Mouse (Mus musculus) monocyte, adult 2 months (primary cell): ENCODE results near the gene Jarid2.
A peak's percentile ranks its signal among the peaks of the same experiment; 100 is the strongest.

Experiments used
- DNase-seq, 2 experiments: peaks; one replicate each; pipeline ENCODE4 v3.0.0; 2022; ENCODE audit warnings: low spot score in 2 of 2, low read depth in 1 of 2

The Jarid2 gene

DNA sequence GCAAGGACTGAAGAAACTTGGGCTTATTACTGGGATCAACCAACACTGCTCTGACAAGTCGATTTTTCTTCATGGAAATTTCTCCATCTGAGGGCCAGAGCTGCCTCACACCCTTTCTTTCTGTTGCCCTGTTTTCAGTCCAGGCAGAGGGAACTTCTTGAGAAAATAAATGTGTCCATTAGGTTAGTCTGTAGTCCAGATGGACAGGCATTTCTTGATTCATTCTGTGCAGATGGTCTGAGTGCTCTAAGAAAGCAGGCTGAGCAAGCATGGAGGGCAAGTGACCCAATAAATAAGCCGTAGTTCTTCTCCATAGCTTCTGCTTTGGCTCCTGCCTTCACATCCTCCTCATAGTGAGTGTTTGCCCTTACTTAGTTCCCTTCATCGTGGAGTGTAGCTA, 46.1 kb downstream of the Jarid2 start:
- DNase-seq = no peak

DNA sequence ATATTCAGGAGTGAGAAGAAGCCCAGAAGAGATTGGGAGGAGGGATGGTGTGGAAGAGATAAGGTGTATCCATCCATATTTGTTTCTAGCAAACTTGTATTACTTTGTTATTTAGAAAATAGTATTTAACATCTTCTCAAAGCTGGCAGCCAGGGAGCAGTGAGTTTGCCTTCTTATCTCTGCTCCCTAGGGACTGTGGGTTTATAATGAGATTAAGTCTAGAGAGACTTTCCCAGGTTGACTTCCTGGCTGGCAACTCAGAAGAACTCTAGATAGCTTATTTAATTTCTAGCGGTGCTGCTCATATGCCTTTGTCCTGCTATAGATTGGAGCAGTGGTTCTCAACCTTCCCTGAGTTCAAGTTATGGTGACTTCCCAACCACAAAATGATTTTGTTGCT, 51.2 kb downstream of the Jarid2 start:
- DNase-seq = no peak

DNA sequence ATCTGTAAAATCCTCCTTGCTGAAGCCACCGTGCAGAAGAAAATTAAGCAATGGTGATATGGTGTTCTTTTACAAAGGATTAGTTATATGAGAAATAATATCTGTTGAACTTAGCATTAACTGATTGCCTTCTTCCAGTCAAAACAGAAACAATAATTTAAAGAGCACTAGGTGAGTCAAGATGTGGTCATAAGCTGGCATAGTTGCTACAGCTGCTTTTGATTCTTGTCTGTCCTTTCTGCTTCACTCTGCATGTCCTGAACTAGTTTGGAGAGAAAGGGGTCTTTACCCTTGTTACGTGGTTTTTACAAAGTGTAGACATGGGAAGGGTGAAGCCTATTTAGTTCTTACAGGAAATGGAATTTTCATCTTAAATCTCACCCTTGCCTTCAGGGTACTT, 51.9 kb downstream of the Jarid2 start:
- DNase-seq = no peak

DNA sequence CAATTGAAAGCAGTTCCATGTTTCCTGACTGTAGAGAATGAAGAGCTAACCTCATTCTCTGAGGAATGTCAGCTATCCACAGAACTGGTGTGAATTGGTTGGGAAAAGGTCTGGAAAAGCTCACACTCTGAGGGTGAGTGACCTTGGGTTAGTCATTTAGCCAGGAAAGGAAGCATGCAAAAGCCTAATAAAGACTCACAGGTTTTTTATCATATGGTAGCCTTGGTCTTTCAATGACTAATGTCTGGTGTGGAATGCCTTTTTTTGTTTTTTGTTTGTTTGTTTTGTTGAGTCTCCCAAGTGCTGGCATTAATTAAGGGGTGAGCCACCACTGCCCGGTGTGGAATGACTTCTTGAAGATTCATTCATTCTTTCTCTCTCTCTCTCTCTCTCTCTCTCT, 55.3 kb downstream of the Jarid2 start:
- no peak for DNase-seq

DNA sequence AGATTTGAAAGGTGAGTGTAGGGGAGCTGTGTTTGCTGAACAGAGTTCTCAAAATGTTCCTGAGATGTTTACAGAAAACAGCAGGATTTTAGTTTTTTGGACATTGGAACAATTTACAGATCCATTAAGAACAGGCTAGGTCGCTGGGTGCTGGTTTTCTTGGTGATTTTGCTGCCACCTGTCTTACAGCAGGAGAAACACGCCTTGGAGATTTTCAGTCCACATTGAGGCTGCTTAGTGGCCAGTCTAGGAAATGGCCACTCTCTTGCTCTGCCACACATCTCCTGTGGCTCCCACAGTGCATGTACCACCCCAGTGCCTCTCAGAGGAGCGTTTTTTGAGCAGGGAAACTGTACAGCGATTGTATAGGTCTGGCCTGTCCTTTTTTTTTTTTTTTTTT, 57.0 kb downstream of the Jarid2 start:
- no peak for DNase-seq

DNA sequence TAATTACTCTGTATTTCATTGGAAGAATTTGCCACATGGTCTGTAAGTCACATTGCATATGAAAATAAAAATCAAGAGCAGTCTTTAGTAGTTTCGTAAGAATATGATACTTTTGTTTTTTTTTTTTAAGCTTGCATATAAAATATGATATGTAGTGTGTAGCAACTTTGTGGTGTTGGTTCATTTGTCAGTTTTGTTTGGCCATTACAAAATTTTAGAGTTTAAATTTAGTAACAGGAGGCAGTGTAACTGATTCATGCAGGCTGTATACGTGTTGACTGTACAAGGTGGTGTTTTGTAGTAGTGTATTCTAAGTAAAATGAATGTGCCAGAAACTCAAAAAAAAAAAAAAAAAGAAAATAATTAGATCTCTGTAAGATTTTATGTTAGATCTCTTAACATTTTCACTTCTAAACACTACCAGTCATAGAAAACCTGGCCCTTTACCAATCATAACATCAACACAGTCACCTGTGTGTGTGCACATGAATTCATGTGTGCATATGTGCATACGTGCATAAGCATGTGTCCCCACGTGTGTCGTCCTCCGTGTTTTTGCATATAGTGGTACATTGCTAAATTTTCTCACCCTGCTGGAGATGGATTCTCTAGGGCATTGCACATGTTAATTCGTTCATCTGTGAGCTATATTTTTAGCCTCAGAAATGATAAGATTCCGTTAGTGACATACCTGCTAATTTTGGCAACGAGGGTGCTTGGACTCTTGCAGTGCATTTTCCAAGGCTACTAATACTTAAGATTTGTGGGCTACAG, 59.3 kb downstream of the Jarid2 start:
- no peak for DNase-seq

DNA sequence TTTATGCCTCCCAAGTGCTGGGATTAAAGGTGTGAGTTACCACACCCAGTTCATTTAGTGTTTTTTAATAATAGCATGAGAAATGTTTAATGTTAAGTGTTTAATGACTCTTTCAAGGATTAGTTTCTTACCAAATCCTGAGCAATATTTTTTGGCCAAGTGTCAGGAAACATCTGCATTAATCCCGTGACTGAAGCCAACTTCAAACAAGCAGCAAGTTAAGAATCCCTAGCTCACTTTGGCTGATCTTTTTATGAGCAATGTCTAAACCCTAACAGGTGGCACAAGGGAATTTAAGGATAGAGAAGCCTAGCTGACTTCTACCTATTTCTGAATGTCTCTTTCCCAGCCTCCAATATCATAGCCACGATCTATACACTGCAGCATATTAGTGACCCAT, 60.7 kb downstream of the Jarid2 start:
- DNase-seq = no peak

DNA sequence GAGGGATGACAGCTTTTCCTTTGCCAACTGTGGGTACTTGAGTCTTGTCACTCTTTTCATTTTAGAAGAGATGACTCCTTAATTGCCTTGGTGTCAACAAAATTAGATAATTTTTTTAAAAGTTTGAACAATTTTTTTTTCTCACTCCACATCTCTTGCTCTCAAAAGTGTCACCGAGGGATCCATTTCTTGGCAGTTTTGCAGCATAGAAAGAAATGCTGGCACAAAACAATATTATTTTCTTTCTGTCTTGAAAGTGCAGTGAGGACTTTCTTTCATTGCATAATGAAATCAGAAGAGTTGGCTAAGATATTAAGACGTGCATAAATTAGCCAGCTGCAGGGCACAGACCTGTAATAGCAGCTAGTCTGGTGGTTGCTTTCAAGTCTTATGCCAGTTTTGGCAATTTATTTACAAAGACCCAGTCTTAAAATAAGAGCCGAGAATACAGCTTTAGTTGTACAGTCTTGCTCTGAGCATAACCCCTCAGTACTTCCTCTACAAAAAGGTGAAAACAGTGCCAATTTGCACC, 63.2 kb downstream of the Jarid2 start:
- DNase-seq = no peak

DNA sequence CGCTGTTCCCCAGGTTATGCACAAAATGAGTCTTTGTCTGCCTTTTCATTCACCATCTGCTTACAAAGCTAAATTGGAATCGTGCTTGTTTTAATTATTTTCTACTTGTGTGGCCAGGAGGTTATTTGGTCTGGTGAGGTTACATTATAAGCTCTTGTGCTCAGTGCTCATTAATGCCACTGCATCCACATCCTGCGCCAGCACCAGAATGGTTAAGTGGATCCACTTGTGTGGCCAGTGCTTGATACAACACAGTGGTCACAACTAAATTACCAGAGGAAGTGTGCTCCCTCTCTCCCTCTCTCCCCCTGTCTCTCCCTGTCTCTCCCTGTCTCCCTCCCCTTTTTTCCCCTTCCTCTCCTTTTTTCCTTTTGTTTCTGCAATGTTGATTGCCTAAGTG, 66.6 kb downstream of the Jarid2 start:
- no peak for DNase-seq

DNA sequence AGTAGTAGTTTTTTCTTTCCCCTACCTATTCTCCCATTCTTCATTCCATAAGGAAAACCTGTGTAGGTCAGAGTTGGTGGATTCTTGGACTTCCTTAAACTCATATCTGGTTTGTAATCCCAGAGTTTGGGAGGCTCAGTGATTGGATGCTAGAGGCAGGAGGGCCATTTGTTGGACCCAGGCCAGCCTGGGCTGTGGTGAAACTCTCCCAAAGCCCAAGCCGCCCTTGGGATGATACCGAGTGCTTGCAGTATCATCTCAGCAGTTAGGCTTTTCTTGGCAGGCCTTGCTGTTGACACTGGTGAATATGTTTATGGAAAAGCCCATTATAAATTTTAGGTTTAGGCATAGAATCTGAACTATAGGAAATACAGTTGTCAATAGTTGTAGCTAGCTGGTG, 67.5 kb downstream of the Jarid2 start:
- no peak for DNase-seq

DNA sequence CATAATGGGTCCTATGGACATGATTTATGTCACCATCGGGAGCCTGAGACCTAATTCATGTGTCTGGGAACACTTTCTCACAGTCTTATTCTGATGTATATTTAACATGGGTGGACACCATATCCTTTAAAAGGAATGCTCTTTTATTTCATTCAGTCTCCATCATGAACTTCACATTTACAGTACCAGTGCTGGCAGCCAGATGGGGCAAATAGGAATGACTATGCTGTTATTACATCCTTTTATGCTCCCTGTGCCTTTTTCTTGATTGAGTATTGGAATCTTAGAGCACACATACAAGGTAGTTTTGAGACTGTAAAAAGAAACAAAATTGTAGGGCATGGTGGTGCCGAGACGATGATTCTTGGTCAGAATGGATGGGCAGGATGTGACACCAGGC, 69.0 kb downstream of the Jarid2 start:
- no peak for DNase-seq

DNA sequence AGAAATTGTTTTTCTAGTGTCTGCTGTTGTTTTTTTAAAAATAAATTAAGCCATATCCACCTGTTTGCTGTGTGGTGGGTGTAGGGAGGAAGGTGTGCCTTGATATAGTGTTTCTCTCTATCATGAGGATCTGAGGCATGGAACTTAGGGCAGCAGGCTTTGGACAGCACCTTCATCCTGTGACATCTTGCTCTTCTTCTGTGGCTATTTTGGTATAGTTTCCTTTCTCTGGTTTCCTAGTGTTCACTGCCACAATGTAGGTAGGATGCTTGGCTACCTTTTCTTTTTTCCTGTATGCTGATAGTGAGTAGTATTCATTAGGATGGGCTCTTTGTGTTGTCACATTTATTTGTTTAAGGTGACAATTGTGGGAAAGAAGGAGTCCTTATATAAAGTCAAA, 69.9 kb downstream of the Jarid2 start:
- no peak for DNase-seq

DNA sequence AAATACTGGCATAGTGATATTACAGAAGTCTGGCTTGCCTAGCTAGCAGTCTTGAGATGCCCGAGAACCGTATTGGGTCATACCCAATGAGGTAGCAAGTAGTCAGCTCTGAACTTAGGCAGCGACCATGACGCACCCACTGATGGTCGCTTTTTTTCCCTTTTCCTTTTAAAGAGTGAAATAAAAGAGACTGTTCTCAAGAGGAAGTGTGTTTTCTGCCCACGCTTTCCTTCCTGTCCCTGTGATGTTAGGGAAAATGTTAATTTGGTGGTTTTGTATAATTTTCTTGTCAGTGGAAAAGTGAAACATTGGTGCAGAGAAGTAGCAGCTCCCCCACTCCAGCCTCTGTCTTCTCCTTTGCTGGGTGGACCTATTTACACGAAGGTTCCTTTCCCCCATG, 70.8 kb downstream of the Jarid2 start:
- DNase-seq = peak; percentile 5 to 10

DNA sequence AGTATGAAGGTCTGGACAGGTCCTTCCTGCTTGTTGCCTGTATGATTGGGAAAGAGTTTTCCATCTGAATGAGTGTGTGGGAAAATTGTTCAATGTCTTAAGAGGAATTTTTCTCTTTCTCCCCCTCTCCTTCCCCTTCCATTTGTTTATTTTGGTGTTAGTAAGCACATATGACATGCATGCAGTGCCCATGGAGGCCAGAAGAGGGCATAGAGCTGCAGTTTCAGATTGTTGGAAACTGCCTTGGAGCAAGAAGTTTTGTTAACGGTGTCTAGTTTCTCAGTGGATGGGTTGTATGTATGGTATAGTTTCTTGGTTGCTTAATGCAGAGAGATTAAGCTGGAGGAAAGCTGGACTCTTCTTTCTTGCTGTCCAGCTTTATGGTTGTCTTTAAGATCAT, 75.6 kb downstream of the Jarid2 start:
- no peak for DNase-seq

DNA sequence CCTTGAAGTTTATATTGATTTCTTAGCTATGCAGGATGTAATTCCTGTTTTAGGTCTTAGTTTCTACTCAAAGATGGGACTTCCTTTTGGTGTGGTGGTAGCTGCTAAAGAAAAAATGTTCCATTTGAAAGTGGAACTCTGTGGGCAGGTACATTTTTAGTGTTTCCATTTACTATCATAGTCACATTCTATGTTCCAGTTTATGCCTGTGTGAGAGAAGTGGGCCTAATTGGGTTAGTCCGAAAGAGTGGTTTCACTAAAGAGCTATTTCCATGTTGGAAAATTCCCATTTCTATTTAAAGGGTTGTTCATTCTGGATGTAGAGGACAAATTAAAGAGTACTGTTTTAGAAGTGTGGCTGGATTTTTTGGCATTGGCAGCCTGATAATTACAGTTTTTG, 79.0 kb downstream of the Jarid2 start:
- no peak for DNase-seq

DNA sequence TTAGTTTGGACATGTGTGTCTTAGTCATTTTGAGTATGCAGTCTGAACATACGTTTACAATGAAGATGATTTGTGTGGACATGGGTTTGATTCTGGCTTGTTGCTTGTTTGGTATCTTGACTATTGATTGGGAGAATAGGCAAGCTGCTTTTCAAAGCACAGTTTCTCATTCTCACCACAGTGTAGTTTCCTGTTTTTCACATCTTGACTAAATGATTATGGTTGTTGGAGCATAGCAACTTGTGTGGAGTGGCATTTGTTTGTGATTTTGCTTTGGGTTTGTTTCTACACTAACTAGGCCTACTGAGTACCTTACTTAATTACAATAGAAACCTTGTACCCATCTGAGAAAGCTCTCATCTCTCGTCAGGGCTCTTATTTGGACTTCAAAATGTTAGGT, 81.7 kb downstream of the Jarid2 start:
- no peak for DNase-seq

DNA sequence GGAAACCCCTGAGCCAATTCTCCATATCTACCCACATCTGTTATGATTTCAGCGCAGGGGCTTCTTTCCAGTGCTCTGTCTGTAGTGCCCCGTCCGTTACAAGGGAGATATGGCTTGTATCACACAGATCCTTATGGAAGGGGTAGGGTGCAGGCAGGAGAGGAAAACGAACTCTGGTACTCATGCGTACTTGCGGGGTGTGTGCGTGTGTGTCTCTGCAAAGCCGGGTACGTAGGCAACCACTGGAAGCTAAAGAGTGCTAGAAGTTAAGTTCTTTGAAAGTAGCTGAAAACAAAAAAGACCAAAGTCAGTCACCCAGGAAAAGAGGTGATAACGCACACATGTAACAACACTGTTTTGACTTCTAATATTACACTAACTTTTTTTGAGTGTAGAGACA, 82.3 kb downstream of the Jarid2 start:
- no peak for DNase-seq

DNA sequence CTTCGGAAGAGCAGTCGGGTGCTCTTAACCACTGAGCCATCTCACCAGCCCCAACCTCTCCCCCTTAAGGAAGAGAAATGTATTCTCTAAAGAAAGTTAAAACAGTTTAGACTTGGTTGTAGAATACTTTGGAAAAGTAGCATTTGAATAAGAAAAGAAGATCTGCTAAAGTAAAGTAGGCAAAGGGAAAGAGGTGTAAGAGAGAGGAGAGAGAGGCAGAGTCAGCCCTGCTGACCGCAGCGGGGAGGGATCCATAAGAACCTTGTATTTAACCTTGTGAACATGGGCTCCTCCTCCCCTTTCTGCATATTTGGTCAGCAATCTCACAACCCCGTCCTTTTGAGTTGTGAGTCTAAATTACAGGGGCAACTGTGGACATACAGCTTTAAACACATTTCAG, 83.1 kb downstream of the Jarid2 start:
- DNase-seq = no peak

DNA sequence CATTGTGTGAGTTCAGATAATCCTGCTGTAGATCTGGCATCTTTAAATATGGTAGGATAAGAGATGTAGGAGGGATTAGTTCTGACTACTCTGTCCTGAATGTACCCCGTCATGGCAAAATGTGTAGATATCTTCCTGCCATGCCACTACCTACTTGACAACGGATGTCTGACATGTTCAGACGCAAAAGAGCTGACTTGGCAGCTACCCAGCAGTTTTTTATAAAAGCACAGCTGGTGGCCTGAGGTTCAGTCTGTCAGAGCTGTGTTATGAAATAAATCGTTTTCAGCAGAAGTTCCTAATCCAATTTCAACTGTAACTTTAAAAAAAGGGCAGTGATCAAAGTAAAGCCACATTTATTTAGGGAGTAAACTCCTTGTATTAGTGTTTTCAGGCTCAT, 90.1 kb downstream of the Jarid2 start:
- DNase-seq = no peak

DNA sequence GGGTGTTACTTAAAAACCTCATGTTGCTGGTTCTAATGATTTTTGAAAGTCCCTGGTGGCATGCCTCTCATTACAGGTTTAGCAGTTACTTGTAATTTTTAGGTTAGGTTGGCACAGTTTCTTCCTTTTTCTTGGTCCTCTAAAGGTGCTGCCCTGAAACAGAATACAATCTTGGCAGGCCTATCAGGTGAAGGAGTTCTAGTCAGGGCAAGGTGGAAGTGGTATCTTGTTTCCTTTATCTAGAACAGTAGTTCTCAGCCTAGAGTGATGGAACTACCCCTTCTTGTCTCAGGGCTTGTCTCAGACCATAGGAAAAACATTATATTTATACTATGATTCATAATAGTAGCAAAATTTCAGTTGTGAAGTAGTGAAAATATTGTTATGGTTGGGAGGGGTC, 93.3 kb downstream of the Jarid2 start:
- no peak for DNase-seq

DNA sequence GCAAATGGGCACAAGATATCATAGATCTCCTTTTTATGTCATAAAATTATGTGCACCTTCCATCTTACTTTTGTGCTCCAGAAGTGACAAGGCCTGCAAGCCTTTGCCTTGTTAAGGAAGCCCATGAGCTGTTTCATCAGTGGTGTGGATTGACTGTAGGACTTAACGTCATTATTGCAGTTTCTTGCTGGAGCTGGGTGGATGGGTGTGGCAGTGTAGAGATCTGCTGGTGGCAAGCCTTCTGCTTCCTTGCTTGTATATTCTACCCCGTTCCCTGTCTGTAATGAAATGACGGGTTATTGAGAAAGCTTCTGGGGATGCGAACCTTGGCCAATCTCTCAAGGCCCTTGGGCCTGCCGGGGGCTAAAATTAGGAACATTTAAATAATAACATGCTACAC, 99.6 kb downstream of the Jarid2 start:
- DNase-seq = no peak

DNA sequence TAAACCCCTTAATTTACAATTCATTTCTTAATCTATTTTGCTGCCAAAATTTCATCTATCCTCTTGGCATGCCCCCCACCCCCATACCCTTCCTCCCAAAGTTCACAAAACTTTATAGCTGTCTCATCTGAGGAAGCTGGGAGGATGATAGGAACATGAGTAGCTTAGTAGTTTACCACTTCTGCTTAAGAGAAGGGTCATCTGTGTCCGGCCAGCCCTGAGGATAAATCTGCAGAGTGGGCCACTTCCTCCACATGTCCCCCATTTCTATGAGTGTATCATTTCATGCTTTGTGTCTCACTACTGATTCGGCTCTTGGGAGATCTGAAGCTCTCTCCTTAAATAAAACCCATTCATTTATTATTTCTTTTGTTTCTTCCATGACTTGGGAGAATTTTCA, 102.8 kb downstream of the Jarid2 start:
- no peak for DNase-seq

DNA sequence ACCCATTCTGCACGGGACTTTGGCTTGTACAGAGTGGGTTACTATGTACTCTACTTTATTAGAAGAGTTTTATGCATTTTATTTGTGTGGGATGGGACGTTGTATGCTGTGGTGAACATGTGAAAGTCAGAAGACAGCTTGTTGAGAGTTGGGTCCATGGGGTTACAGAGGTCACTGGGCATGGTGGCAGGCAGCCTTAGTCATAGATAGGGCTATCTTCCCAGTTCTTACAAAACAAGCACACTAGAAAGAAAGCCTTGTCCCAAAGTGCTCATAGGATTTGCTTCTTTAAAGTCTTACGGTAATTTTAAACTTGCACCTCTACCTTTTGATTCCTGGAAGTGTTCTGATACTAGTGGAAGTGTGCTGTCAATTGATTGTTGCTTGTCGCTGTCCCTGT, 103.6 kb downstream of the Jarid2 start:
- DNase-seq = no peak
